Mouse (Mus musculus) heart, embryonic 11.5 days (tissue): ENCODE data around the gene Prss56. TPM values are rescaled to one million over a fixed set of nuclear protein-coding genes. Genes with fewer than 3 reads are reported as not detected.

Experiments used
- ATAC-seq: fragments of 200-750 bp; cut with Nextera tagmentation; replicated peaks from 2 replicates; pipeline ENCODE4 v1.8.0; 2017; ENCODE audit warnings: moderate library complexity; ENCODE audit not compliant: insufficient number of reproducible peaks, low FRiP score, low TSS enrichment
- H3K27ac ChIP-seq: fragments of 300-500 bp; sonication (generic); 2 replicates; pipeline ENCODE4 v1.5.1; 2014; ENCODE audit warnings: mild to moderate bottlenecking, low read depth, low read length
- H3K27me3 ChIP-seq: fragments of 300-500 bp; sonication (generic); 2 replicates; pipeline ENCODE4 v1.6.1; 2014; ENCODE audit warnings: mild to moderate bottlenecking, low read length, mixed read lengths; ENCODE audit not compliant: control insufficient read depth, insufficient read depth
- H3K36me3 ChIP-seq: fragments of 300-500 bp; sonication (generic); 2 replicates; pipeline ENCODE4 v1.6.1; 2014; ENCODE audit warnings: mild to moderate bottlenecking, low read length, moderate library complexity, mixed read lengths; ENCODE audit not compliant: control insufficient read depth, insufficient read depth
- H3K4me1 ChIP-seq: fragments of 300-500 bp; sonication (generic); 2 replicates; pipeline ENCODE4 v1.6.1; 2014; ENCODE audit warnings: low read length; ENCODE audit not compliant: control insufficient read depth, insufficient read depth
- H3K4me2 ChIP-seq: fragments of 300-500 bp; sonication (generic); 2 replicates; pipeline ENCODE4 v1.6.1; 2014; ENCODE audit warnings: mild to moderate bottlenecking, moderate library complexity
- H3K4me3 ChIP-seq: fragments of 300-500 bp; sonication (generic); 2 replicates; pipeline ENCODE4 v1.5.1; 2014; ENCODE audit warnings: low read depth, low read length
- H3K9ac ChIP-seq: fragments of 300-500 bp; sonication (generic); 2 replicates; pipeline ENCODE4 v1.6.1; 2014; ENCODE audit warnings: mild to moderate bottlenecking, low read depth, low read length, moderate library complexity
- H3K9me3 ChIP-seq: fragments of 300-500 bp; sonication (generic); replicated peaks from 2 replicates; pipeline ENCODE4 v1.6.1; 2016; ENCODE audit warnings: low read length; ENCODE audit not compliant: control insufficient read depth
- WGBS: fragments of 180-500 bp; shearing (Covaris S2); extraction: QIAGEN DNeasy Blood & Tissue Kit; methylation state at CpG from one replicate; pipeline ENCODE4 v1.1.7; 2014; ENCODE audit not compliant: insufficient replicate concordance; 5-methylcytosine and 5-hydroxymethylcytosine counted together
- polyA plus RNA-seq: library from polyadenylated mRNA; unstranded; fragments of >200 nt; fragmentation: Nextera tagmentation; extraction: Ambion mirVana; gene quantifications from 2 replicates; pipeline ENCODE4 v1.2.1, GENCODE M21; 2014

The Prss56 gene
- polyA plus RNA-seq, 1 experiment from 2014 or later: not detected

DNA sequence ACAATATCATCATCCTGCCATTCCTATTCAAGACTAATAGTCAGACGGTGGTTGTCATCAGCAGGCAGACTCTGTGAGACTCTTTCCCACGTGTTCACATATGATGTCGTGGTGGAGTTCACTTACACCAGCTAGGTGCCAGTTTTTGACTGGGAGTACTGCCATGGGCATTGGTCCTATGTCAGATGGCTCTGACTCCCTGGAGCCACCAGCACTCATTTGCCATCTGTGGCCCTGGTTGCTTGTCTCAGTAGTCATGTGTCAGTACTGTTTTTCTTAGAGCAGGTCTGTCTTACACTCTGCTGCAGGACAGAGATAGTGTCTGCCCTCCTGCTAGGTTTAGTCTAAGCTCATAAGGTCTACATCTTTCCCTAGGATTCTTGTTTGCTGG lies 44.0 kb downstream of the Prss56 start:
- Histone ChIP-seq H3K4me1 (no peaks in the 10 kb centered on the region), H3K36me3 (peaks cover 58% of the 10 kb centered on the region), H3K9ac (no peak overlapping the region), H3K4me2 (no peak overlapping the region), H3K27ac (no peak overlapping the region), H3K9me3 (no peaks in the 10 kb centered on the region), H3K27me3 (no peaks in the 10 kb centered on the region), H3K4me3 (no peak overlapping the region)
- no peak for ATAC-seq
- WGBS: 88% methylated on average over 3 of the region's 3 CpGs

DNA sequence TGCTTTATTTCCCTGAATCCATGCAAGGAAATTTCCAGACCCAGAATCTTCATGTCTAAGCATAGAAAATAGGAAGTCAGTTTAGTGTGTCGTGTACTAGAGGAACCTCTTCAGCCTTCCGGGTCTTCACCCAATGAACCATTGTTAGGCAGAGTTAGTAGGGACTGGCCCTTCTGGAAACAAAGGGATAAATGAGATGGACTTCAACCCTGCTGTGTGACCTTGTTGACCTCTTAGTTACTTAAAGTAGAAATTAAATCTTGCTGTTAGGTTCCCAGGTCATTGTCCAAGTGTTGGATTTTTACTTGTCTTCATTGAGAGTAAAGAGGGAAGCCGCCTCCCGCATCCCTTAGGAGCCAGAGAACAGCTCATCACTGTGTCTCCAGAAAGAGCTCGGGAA lies 47.5 kb downstream of the Prss56 start:
- no peak for ATAC-seq
- peaks cover 41% of the 10 kb centered on the region for H3K36me3 ChIP-seq
- H3K27ac ChIP-seq: no peak overlapping the region
- H3K9ac ChIP-seq: no peak overlapping the region
- no peaks in the 10 kb centered on the region for H3K9me3 ChIP-seq
- H3K4me2 ChIP-seq: no peak overlapping the region
- 90% methylated on average over 5 of the region's 5 CpGs for WGBS
- no peak overlapping the region for H3K4me3 ChIP-seq
- no peaks in the 10 kb centered on the region for H3K27me3 ChIP-seq
- no peaks in the 10 kb centered on the region for H3K4me1 ChIP-seq

DNA sequence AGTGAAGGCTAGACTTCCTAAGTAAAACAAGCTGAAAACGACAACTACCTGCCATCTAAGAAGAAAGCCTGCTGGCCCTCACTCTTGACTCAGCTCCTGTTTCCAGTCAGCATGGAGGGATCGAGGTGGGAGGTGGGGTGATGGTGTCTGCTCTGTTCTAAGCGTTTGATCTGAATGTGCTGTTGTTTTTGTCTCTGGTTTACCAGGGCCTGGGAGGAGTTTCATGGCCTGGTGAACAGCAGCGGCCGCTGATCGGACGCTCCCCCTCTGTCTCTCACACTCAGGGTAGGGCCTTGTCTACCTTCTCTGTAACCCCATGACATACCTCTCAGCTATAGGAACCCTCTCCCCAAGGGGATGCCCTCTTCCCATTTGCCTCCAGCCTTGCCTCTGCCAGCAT lies 49.1 kb downstream of the Prss56 start:
- no peaks in the 10 kb centered on the region for H3K27me3 ChIP-seq
- no peak overlapping the region for H3K4me2 ChIP-seq
- H3K9ac ChIP-seq: no peak overlapping the region
- 71% methylated on average over 7 of the region's 7 CpGs for WGBS
- H3K4me1 ChIP-seq: no peaks in the 10 kb centered on the region
- H3K27ac ChIP-seq: no peak overlapping the region
- H3K9me3 ChIP-seq: no peaks in the 10 kb centered on the region
- no peak for ATAC-seq
- no peak overlapping the region for H3K4me3 ChIP-seq
- H3K36me3 ChIP-seq: peaks cover 30% of the 10 kb centered on the region

Other genes with a start within 250 kb of the Prss56 start
- gene Alppl2, start 93.4 kb upstream of the Prss56 start, polyA plus RNA-seq: not detected in 2 replicates
- gene Alpi, start 81.7 kb upstream of the Prss56 start, polyA plus RNA-seq: not detected in 2 replicates
- not detected in 2 replicates for gene Akp3, start 58.3 kb upstream of the Prss56 start, polyA plus RNA-seq
- gene Ecel1, start 26.8 kb upstream of the Prss56 start, polyA plus RNA-seq: not detected in 2 replicates
- gene Chrnd, start 7.3 kb downstream of the Prss56 start, polyA plus RNA-seq: not detected in 2 replicates
- gene Chrng, start 21.3 kb downstream of the Prss56 start, polyA plus RNA-seq: 0.93 and 1.5 TPM in 2 replicates
- 121 and 128 TPM in 2 replicates for gene Eif4e2, start 30.6 kb downstream of the Prss56 start, polyA plus RNA-seq
- gene Efhd1, start 81.0 kb downstream of the Prss56 start, polyA plus RNA-seq: 0.26 and 0.42 TPM in 2 replicates
- gene Gigyf2, start 143.7 kb downstream of the Prss56 start, polyA plus RNA-seq: 26.9 and 32.0 TPM in 2 replicates
- 0.37 and 0.54 TPM in 2 replicates for gene Kcnj13, start 211.4 kb downstream of the Prss56 start, polyA plus RNA-seq